Mouse (Mus musculus) spleen, adult 2 months (tissue): ENCODE measurements at regions not wholly inside any gene's neighbourhood (a gene's known extent, or its start where the extent isn't known, plus 50 kb on each side); places are given as distances from the start of the nearest gene placed in this dataset.

ENCODE experiments used
- DNase-seq, 2 experiments: peaks; one replicate each; pipeline versions ENCODE4 v3.0.0 to v3.0.0-alpha.2; 2012 to 2021; ENCODE audit warnings: low spot score in 2 of 2, low read depth in 1 of 2
- H3K27ac ChIP-seq: fragments of 200-500 bp; 2 replicates; pipeline ENCODE4 v1.5.1; 2012; ENCODE audit warnings: low read length, inconsistent platforms; ENCODE audit not compliant: insufficient read depth
- H3K27me3 ChIP-seq: fragments of 200-500 bp; 2 replicates; pipeline ENCODE4 v1.6.1; 2012; ENCODE audit warnings: mild to moderate bottlenecking, moderate library complexity, low read length, inconsistent platforms; ENCODE audit not compliant: control insufficient read depth, insufficient read depth
- H3K36me3 ChIP-seq: fragments of 200-500 bp; 2 replicates; pipeline ENCODE4 v1.6.1; 2012; ENCODE audit warnings: mild to moderate bottlenecking, low read length, inconsistent platforms; ENCODE audit not compliant: control insufficient read depth, insufficient read depth
- H3K4me1 ChIP-seq: fragments of 200-500 bp; 2 replicates; pipeline ENCODE4 v1.6.1; 2011; ENCODE audit warnings: inconsistent platforms; ENCODE audit not compliant: control insufficient read depth, insufficient read depth, insufficient read length
- H3K4me3 ChIP-seq: fragments of 200-500 bp; 2 replicates; pipeline ENCODE4 v1.5.1; 2011; ENCODE audit warnings: mild to moderate bottlenecking, inconsistent platforms; ENCODE audit not compliant: insufficient read depth, insufficient read length; ENCODE audit errors: extremely low read depth
- CTCF ChIP-seq: fragments of 200-500 bp; IDR thresholded peaks from 2 replicates; pipeline ENCODE4 v1.5.1; 2011; ENCODE audit warnings: mild to moderate bottlenecking, inconsistent platforms; ENCODE audit not compliant: insufficient read depth, insufficient read length, insufficient replicate concordance; ENCODE audit errors: extremely low read depth
- POLR2A ChIP-seq: fragments of 200-500 bp; IDR thresholded peaks from 2 replicates; pipeline ENCODE4 v1.6.1; 2011; ENCODE audit warnings: low read depth, low read length, inconsistent platforms
- WGBS: fragments of 180-500 bp; shearing (Covaris S2); methylation state at CpG from one replicate; pipeline ENCODE4 v1.1.7; 2018; 5-methylcytosine and 5-hydroxymethylcytosine counted together

DNA sequence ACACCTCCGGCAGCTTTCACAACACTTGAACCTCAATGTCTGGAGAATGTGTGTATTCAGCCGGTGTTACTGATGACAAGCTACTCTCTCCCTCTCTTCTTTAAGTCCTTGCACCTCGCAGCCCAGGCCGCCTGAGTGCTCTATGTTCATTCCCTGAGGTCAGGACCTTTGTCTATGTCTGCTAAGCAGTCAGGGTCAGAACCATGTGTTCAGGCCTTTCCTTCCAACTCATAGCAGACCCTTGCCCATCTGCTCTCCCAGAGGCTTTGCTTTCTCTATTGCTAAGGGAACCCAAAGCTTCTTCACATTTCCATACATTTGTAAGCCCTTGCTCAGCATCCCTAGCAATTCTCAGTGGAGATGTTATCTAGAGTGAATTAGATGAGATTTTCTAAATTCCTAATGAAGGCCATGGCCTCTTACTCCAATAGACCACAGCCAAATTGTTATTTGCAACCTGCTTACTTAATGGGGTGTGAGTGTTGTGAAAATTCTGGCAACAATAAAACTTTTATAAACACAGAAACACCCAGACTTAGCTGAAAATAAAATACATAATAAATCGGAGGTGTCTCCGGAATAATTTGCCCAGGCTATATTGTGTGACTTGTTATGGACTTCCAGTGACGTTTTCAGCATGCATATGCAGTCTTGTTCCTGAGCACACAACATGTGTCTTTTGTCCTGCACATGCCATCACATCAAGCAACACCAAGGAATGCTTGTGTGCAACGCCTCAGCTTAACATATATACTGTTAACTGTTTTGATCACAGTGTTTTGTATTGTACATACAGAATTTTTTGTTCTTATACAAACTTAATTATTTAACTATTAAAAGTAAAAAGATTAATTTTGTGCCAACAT is 321.2 kb downstream of the 1190002N15Rik start:
- Histone ChIP-seq H3K36me3 (no peaks in the 10 kb centered on the region), H3K27ac (no peak overlapping the region), H3K4me1 (no peaks in the 10 kb centered on the region), H3K4me3 (no peak overlapping the region), H3K27me3 (no peaks in the 10 kb centered on the region)
- no peak for TF ChIP-seq POLR2A
- TF ChIP-seq CTCF: no peak
- 87% methylated on average over 8 of the region's 8 CpGs for WGBS
- DNase-seq: no peak

DNA sequence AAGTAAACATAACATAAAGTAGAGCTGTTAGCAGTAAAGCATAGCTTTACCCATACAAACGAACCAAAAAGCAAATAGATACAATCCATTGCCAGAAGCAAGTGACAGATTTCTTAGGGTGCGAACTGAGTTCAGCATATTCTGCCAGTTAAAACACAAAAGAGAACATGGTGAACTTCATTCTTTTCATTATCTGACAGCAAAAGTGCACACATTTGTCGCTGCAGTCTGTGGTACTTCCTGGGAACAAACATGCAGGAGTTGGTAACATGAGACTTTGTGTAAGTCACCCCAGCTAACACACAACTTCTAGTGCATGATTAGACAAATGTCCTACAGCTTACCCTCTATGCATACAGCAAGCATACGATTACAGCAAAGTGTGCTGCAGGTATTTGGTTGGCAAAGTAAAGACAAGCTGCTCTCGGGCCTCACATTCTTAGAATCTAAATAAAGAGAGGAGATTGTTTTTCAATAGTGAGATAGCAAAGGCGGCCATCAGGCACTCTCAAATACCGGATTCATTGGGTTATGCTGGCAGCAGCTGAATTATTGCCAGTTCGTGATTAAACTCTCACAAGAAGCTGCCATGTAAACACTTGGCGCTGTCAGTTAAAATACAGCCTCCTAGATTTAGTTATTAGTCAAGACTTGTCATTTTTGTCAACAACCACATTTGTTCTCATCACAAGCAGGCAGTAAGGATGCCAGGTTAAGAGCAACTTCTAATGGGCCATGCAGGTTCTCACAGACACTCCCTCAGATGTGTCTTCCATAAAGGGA is 327.2 kb downstream of the 1190002N15Rik start:
- Histone ChIP-seq H3K27ac (no peak overlapping the region), H3K4me1 (no peaks in the 10 kb centered on the region), H3K4me3 (no peak overlapping the region), H3K36me3 (no peaks in the 10 kb centered on the region), H3K27me3 (no peaks in the 10 kb centered on the region)
- DNase-seq: no peak
- TF ChIP-seq CTCF (no peak), POLR2A (no peak)
- 78% methylated on average over 9 of the region's 9 CpGs for WGBS

DNA sequence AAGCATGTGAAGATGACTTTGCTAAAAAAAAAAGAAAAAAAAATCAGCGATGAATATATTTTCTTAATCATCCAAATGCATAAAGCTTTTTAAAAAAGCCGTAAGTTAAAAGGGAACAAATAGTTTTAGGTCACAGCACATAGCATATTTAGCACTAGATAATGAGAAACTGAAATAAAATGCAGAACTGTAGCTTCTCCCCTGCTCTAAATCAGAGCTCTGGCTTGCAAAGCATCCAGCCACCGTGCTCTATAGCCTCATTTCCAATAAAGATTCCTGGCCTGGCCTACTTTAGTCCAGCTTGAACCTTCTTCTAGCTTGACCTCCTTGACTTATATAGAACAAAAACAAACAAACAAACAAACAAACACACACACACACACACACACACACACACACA is 328.9 kb downstream of the 1190002N15Rik start:
- H3K27me3 ChIP-seq: no peaks in the 10 kb centered on the region
- TF ChIP-seq CTCF: no peak
- TF ChIP-seq POLR2A: no peak
- WGBS: 89% methylated on average over 3 of the region's 3 CpGs
- H3K4me3 ChIP-seq: no peak overlapping the region
- H3K27ac ChIP-seq: no peak overlapping the region
- DNase-seq: no peak
- no peaks in the 10 kb centered on the region for H3K4me1 ChIP-seq
- no peaks in the 10 kb centered on the region for H3K36me3 ChIP-seq

DNA sequence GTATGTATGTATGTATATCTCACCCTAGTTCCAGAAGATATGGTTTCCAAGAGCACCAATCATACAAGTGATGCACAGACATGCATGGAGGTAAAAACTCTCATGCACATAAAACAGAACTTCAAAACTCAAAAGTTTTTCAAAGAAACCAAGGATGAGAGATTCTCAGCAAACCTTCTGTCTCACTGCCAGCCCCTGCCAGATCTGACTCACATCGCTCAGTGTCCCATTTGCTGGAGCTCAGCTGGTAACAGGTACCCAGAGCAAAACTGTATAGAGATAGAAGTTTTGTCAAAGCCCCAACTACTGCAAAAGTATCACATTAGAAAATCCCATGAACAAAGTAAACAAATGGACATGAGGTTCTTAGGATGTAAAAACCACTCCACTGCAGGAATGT is 337.0 kb downstream of the 1190002N15Rik start:
- Histone ChIP-seq H3K4me3 (no peak overlapping the region), H3K4me1 (no peaks in the 10 kb centered on the region), H3K27me3 (no peaks in the 10 kb centered on the region), H3K27ac (no peak overlapping the region), H3K36me3 (no peaks in the 10 kb centered on the region)
- DNase-seq: no peak
- TF ChIP-seq POLR2A (no peak), CTCF (no peak)
- 88% methylated on average over 1 of the region's 1 CpGs for WGBS

DNA sequence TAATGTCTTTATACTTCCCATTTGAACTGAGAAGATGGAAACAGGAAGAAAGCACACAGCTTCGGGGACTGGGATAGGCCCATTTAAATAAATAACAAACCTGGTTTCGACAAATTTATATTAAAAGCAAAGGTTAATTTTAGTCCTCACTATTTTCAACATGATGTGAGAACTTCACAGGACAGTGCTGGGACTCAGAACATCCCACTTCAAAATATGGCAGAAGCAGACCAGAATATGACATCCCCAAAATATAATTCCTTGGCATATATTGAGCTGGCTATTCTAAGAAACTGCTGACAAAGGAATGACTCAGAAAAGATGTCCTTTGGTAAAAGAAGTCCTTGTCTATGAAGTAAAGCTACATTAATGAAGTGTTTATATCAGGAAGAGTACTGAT is 338.0 kb downstream of the 1190002N15Rik start:
- 80% methylated on average over 2 of the region's 2 CpGs for WGBS
- no peak for DNase-seq
- TF ChIP-seq CTCF (no peak), POLR2A (no peak)

DNA sequence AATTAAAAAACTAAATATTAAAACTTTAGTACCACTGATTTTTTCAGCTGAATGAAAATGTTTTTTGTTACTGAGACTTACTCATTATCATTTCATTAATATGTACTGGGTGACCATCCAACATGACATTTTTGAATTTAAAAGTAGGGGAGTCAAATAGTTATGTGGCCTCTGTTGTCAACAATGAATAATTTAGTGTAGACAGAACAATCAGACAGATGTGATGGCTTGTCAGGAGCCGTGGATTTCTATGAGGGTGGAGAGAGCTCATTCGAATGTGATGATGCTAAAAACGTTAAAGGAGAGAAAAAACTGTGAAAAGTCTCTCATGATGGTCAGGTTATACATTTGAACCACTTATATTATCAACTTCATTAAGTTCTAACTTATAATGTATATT is 346.8 kb downstream of the 1190002N15Rik start:
- no peak for DNase-seq
- no peak for TF ChIP-seq POLR2A
- no peak for TF ChIP-seq CTCF
- Histone ChIP-seq H3K27ac (no peak overlapping the region), H3K4me1 (no peaks in the 10 kb centered on the region), H3K4me3 (no peak overlapping the region), H3K36me3 (no peaks in the 10 kb centered on the region), H3K27me3 (no peaks in the 10 kb centered on the region)
- WGBS: 72% methylated on average over 3 of the region's 3 CpGs

More for the DNA sequence above, 338.0 kb downstream of the 1190002N15Rik start:
- H3K4me1 ChIP-seq: no peaks in the 10 kb centered on the region
- no peak overlapping the region for H3K4me3 ChIP-seq
- H3K27ac ChIP-seq: no peak overlapping the region
- H3K27me3 ChIP-seq: no peaks in the 10 kb centered on the region
- no peaks in the 10 kb centered on the region for H3K36me3 ChIP-seq
